ENCODE assay signal across 17 mouse cellular contexts in the genomic region with DNA sequence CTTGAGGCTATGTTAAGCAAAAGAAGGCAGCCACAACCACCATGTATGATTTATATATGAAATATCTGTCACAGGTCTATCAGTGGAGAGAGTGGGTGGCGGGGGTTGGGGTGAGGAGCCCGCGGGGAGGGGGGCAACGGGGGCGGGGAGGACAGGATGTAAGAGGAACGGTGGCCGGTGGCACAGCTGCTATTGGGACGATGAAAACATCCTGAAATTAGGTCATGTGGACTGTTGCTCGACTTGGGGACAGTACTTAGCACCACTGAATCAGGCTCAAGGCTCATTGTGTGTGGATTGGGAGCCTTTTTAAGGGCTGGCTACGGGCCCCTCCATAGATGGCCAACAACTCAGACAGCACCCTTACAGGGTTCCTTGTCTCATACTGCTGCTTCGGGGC.
"Had no signal": no experiment of that assay in that cellular context is flagged by ENCODE, and none has a peak within 500 bp of the region (broad histone marks: within the 10 kb centered on the region; RNA-seq: fewer than 3 reads in every experiment).

No protein-coding gene starts in this region.

- H3K4me3 ChIP-seq: kidney, embryonic 15.5 days; limb, embryonic 12.5 days; liver, embryonic 13.5 days; midbrain, embryonic 10.5 days; midbrain, embryonic 15.5 days; neural tube, embryonic 12.5 days had no signal

- H3K36me3 ChIP-seq: midbrain, embryonic 15.5 days had no signal

- ATAC-seq: intestine, embryonic 16.5 days; midbrain, embryonic 15.5 days had no signal

- H3K9me3 ChIP-seq: kidney, embryonic 15.5 days; limb, embryonic 12.5 days; liver, embryonic 13.5 days; midbrain, embryonic 10.5 days; midbrain, embryonic 15.5 days; neural tube, embryonic 12.5 days had no signal

- H3K27ac ChIP-seq: kidney, embryonic 15.5 days; limb, embryonic 12.5 days; liver, embryonic 13.5 days; midbrain, embryonic 10.5 days; midbrain, embryonic 15.5 days; neural tube, embryonic 12.5 days had no signal

- DNase-seq: kidney, adult 2 months; kidney, postnatal 14 days; layer of hippocampus, adult 9-11 months; layer of hippocampus, postnatal 36 days; liver; liver, embryonic 13.5 days; lung, adult 18-20 months; lung, postnatal 4 days; right cerebral cortex, postnatal 4 days; spleen, adult 18-20 months; thymus, postnatal 25 days had no signal

- H3K9ac ChIP-seq: kidney, embryonic 15.5 days; limb, embryonic 12.5 days; liver, embryonic 13.5 days; midbrain, embryonic 15.5 days; neural tube, embryonic 12.5 days had no signal

- H3K4me2 ChIP-seq: kidney, embryonic 15.5 days; limb, embryonic 12.5 days; liver, embryonic 13.5 days; midbrain, embryonic 15.5 days; neural tube, embryonic 12.5 days had no signal

- H3K4me1 ChIP-seq: limb, embryonic 12.5 days; midbrain, embryonic 10.5 days; midbrain, embryonic 15.5 days; neural tube, embryonic 12.5 days had no signal

- H3K27me3 ChIP-seq: kidney, embryonic 15.5 days; limb, embryonic 12.5 days; liver, embryonic 13.5 days; midbrain, embryonic 15.5 days; neural tube, embryonic 12.5 days had no signal
